Mouse (Mus musculus): ENCODE measurements around the gene 1700122O11Rik.

The 1700122O11Rik gene

GRCm38 (mm10) chr17:48027677-48028076 lies 10.4 kb downstream of the 1700122O11Rik start:
- no peak for DNase-seq (ENCODE audit: low spot score in 2 of 2)

DNA sequence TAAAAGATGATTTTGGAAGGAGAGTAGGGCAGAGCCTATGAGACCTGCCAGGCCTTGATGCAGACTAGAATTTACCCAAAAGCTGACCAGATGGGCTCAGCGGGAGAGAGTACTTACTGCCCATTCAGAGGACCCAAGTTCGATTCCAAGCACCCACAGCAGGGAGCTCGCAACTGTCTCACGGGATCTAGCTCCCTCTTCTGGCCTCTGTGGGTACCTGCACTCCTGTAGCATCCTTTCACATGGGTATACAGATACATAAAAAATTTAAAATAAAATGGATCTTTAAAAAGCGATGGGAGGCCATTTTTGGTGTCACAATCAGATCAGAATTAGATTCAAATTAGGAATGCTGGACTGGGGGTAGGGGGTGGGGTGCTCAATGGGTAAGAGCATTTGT lies 11.1 kb downstream of the 1700122O11Rik start:
- DNase-seq (ENCODE audit: low spot score in 2 of 2): no peak

DNA sequence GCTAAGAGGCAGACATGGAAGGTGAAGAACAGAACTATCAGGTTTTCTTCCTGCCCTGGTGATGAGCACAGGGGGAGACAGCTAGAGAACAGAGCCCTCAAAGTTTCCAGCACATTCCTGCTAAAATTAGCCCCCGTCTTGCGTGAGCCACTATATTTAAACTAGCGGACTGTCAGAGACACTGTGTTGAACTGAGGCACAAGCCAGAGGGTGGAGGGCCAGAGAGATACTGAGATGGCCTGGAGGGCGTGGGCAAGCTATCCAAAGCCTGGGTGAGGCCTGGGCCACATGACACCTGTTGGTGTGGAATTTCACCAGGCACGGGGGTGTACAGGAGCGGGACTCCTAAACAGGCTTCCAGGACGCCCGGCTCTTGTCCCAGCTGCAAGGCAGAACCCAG lies 14.0 kb downstream of the 1700122O11Rik start:
- no peak for DNase-seq (ENCODE audit: low spot score in 2 of 2)

DNA sequence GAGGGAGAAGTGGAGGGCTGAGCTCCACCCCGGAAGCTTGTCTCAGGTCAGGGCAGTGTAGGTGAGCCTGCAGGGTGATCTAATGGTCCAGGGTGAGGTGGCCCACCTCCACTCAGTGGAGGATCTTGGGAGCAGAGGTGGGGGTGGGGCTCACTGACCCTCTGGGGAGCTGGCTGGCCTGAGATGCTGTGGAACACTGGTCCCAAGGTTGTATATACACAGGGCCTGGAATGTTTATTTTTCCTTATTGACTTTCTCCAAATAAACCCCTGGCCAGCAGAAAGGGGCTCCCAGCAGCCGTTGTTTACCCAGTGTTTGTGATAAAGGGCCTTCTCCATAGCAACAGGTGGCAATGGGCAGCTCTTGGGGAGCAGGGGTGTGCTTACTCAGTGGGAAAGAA lies 18.5 kb downstream of the 1700122O11Rik start:
- no peak for DNase-seq (ENCODE audit: low spot score in 2 of 2)

DNA sequence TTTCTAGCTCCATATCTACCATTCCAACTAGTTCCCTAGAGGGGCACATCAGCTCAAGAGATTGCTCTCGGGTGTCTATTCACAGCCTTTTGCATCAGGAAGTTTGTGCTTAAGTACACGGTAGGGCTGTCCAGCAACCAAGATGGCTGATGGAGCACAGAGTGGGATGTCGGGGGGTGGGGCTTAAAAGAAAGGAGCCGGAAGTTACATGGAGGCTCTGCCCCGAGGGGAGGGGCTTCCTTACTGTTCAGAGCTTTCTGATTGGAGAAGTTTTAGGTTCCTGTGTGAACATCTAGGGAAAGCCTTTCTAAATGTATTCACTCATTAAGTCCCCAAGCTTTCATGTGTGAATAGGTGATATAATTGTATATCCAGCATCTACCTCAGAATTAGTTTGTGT lies 21.5 kb downstream of the 1700122O11Rik start:
- no peak for DNase-seq (ENCODE audit: low spot score in 2 of 2)

- DNase-seq (ENCODE audit: low spot score in 2 of 2): no peak
Observed at GRCm38 (mm10) chr17:48012561-48012960, 25.5 kb downstream of the 1700122O11Rik start.

GRCm38 (mm10) chr17:48011105-48011504 lies 27.0 kb downstream of the 1700122O11Rik start:
- no peak for DNase-seq (ENCODE audit: low spot score in 2 of 2)

- no peak for DNase-seq (ENCODE audit: low spot score in 2 of 2)
Observed at GRCm38 (mm10) chr17:48010283-48010682, 27.8 kb downstream of the 1700122O11Rik start.

DNA sequence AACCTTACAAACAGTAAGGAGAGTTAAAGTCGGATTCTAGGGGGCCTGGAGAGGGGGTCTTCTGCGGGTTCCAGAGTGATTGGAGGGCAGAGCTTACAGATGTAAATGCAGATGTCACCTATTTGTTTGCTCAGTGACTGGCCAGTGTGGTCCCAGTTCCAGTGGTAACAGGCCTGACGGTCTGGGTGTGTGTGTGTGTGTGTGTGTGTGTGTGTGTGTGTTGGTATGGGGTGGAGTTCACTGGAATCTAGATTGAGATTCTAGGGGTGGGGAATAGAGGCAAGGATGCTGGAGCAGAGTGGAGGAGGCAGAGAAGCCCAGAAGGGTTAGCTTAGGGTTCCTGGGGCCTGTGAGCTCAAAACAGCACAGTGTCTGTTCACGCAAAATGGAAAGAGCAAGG lies 32.3 kb downstream of the 1700122O11Rik start:
- no peak for DNase-seq (ENCODE audit: low spot score in 2 of 2)

GRCm38 (mm10) chr17:48005091-48005490 lies 33.0 kb downstream of the 1700122O11Rik start:
- DNase-seq (ENCODE audit: low spot score in 2 of 2): no peak

DNA sequence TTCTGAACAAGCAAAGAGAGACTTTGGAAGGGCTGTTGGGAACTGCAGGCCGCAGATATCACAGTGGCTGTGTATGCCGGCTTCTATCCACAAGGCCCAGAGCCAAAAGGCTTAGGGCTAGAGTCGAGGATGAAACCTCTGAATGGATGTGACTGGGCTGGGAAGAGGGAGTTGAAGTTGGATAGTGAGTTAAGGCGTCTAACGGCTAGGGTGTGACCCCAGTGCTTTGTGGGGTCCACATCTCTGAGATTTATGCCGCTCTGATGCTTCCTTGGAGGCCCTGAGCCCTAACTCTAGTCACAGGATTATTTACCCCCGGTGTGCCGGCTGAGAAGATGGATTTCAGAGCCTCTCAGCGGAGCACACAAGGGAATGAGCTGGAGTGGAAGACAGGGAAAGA lies 33.5 kb downstream of the 1700122O11Rik start:
- DNase-seq (ENCODE audit: low spot score in 2 of 2): no peak

GRCm38 (mm10) chr17:48002486-48002885 lies 35.6 kb downstream of the 1700122O11Rik start:
- no peak for DNase-seq (ENCODE audit: low spot score in 2 of 2)

GRCm38 (mm10) chr17:48001586-48002361 lies 36.3 kb downstream of the 1700122O11Rik start:
- no peak for DNase-seq (ENCODE audit: low spot score in 2 of 2)

DNA sequence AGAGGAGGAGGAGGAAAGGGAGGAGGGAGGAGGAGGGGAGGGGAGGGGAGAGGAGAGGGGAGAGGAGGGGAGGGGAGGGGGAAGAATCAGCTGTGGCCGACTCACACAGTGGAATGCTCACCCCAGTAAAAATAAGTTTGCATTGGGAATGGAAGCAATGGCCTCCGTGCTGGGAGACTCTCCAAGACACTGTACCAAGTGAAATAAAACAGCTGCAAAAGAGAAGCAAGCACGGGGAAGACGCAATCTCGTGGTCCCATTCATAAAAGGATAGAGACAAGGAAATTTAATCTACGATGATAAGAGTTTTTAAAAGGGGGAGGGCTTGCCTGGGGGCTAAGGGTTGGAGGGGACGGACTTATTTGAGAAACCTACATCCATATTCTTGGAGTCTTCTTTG lies 36.9 kb downstream of the 1700122O11Rik start:
- DNase-seq (ENCODE audit: low spot score in 2 of 2): no peak

GRCm38 (mm10) chr17:47999812-48000211 lies 38.3 kb downstream of the 1700122O11Rik start:
- DNase-seq (ENCODE audit: low spot score in 2 of 2): no peak

GRCm38 (mm10) chr17:47999403-47999802 lies 38.7 kb downstream of the 1700122O11Rik start:
- DNase-seq (ENCODE audit: low spot score in 2 of 2): no peak

DNA sequence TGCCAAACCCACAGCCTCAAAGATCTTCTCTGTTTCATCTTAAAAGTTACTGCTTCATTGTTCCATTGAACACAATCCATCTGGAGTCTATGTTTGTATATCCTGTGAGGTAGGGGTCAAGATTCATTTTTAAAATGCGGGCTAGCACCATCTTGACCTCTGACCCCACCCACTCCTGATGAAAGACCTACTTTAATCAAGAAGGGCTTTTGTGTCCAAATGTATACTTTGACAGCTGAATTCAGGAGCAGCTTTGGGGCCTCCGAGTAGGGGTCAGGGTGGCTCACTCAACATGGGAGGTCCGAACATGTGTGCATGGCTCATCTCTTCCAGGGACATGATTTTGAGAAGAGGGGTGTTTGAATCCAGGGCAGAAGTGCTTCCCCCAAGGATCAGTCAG lies 40.3 kb downstream of the 1700122O11Rik start:
- no peak for DNase-seq (ENCODE audit: low spot score in 2 of 2)

GRCm38 (mm10) chr17:47990392-47991123 lies 47.5 kb downstream of the 1700122O11Rik start:
- no peak for DNase-seq (ENCODE audit: low spot score in 2 of 2)

DNA sequence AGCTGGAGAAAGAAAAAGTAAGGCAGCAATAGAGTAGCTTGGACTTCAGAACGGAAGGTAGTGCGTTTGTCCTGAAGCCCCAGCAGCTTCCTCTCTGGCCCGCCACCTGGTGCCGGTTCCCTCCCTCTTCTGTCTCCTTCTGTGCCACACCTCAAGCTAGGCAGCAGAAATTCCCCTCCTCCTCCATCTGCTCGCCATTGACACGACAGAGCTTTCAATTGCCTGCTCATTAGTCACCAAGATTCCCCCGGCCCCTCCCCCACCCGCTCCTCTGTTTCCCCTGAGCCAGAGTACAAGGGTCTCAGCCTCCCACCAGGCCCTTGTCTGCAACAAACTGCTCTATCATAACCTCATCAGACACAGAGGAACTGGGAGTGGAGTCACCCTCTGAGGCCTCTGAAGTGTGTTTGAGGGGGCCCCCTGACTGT lies 48.1 kb downstream of the 1700122O11Rik start:
- no peak for DNase-seq (ENCODE audit: low spot score in 2 of 2)

DNA sequence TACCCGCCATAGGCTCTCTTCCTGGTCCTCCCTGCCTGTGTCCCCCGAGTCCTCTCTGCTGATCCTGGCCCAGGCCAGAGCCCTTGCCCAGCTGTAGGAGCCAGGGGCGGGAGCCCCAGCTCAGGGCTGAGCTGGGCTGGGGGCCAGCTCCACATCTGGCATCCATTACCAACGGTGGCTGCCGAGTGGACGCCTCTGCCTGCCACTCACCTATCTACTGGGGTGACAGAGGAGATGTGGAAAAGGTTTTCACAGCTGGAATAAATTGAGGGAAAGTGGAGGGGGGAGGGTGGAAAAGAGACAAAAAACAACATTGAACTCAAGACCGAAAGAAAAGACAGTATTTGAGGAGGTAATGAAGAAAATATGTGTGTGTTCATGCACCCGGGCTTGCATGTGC lies 49.3 kb downstream of the 1700122O11Rik start:
- DNase-seq (ENCODE audit: low spot score in 2 of 2): no peak

DNA sequence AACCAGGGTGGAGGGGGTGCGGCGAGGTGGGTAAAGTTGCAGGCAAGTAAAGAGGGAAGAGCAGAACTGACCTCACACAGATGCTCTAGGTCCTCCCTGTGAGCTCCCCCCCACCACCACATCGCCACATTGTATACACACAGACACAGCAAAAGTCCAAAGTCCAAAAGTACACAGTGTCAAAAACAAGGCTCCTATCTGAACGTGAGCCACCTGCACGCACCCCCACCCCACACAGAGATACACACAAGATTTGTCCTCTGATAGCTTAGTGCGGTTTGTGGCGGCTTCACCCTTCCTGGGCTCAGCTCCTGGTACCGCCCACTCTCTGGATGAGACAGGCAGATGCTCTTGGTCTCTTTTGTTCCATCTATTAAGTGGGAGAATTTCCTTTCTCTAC lies 50.0 kb downstream of the 1700122O11Rik start:
- no peak for DNase-seq (ENCODE audit: low spot score in 2 of 2)

Measured in frontal cortex, postnatal 25 days (tissue).